Comparison of ENCODE assay signal across 23 mouse cellular contexts in genomic region chr19:55554295-55554694, GRCm38 (mm10).
DNase-seq lines count a peak whose midpoint lies in the region; ATAC-seq and TF ChIP-seq lines count a peak whose summit lies in the region.
"Had no signal": no experiment of that assay in that cellular context is flagged by ENCODE, and none has a peak within 500 bp of the region (broad histone marks: within the 10 kb centered on the region; RNA-seq: fewer than 3 reads in every experiment).

No protein-coding gene starts in this region.

- no peak for ATAC-seq in forebrain, embryonic 14.5 days
- ATAC-seq in liver, embryonic 11.5 days (replicated peaks; ENCODE audit: low FRiP score) = peak; percentile 64
- no peak for ATAC-seq in liver, postnatal 0 days
- ATAC-seq in neural tube, embryonic 15.5 days (ENCODE audit: low FRiP score) = 0 out of 2 replicates have a peak, but pooled peaks have one; percentile 38
- ATAC-seq: forebrain, embryonic 16.5 days; Patski had no signal

- H3K36me3 ChIP-seq in forebrain, embryonic 10.5 days (replicated peaks) = no peaks in the 10 kb centered on the region
- H3K36me3 ChIP-seq in forebrain, embryonic 14.5 days (ENCODE audit: control insufficient read depth, insufficient read depth, low read length) = no peaks in the 10 kb centered on the region
- H3K36me3 ChIP-seq in liver, embryonic 11.5 days (ENCODE audit: control insufficient read depth, insufficient read depth, low read length) = no peaks in the 10 kb centered on the region
- H3K36me3 ChIP-seq in liver, postnatal 0 days (replicated peaks; ENCODE audit: insufficient read depth, low read length) = no peaks in the 10 kb centered on the region
- H3K36me3 ChIP-seq in neural tube, embryonic 15.5 days = no peaks in the 10 kb centered on the region
- H3K36me3 ChIP-seq: forebrain, embryonic 12.5 days; heart, embryonic 12.5 days; heart, embryonic 15.5 days; hindbrain, embryonic 15.5 days had no signal

- peak overlapping the region; percentile 37; the same call in 1 of the 2 replicates for H3K27ac ChIP-seq in forebrain, embryonic 10.5 days
- H3K27ac ChIP-seq in forebrain, embryonic 14.5 days (ENCODE audit: low read depth, low read length) = no peak overlapping the region
- no peak overlapping the region for H3K27ac ChIP-seq in liver, embryonic 11.5 days (ENCODE audit: low read depth, low read length)
- H3K27ac ChIP-seq in liver, postnatal 0 days (ENCODE audit: low read depth) = no peak overlapping the region
- H3K27ac ChIP-seq in neural tube, embryonic 15.5 days (replicated peaks) = no peak overlapping the region
- H3K27ac ChIP-seq: forebrain, embryonic 12.5 days; heart, embryonic 15.5 days; hindbrain, embryonic 15.5 days had no signal

- no peak for DNase-seq in forebrain, embryonic 10.5 days (ENCODE audit: extremely low spot score, low spot score)
- no peak for DNase-seq in forebrain, embryonic 14.5 days (ENCODE audit: low spot score)
- no peak for DNase-seq in liver, embryonic 11.5 days (ENCODE audit: low spot score)
- DNase-seq in liver, postnatal 0 days = no peak
- DNase-seq in neural tube, embryonic 10.5 days (ENCODE audit: extremely low spot score, low spot score) = no peak
- no peak for DNase-seq in layer of hippocampus, adult 11-12 months (ENCODE audit: low spot score)
- DNase-seq in layer of hippocampus, adult 18-20 months (ENCODE audit: low spot score in 2 of 2) = no peak
- DNase-seq: adrenal gland, postnatal 10 days; adrenal gland, postnatal 36 days; cerebellum, adult 18-20 months; cerebellum, adult 9-10 months; cerebellum, postnatal 14 days; gastrocnemius, postnatal 25 days; heart, adult 18-20 months; heart, postnatal 10 days; heart, postnatal 36 days had no signal

- no peak overlapping the region for H3K9ac ChIP-seq in forebrain, embryonic 14.5 days (ENCODE audit: low read length)
- H3K9ac ChIP-seq in liver, embryonic 11.5 days (ENCODE audit: low read depth, low read length) = no peak overlapping the region
- H3K9ac ChIP-seq in liver, postnatal 0 days (replicated peaks) = no peak overlapping the region
- no peak overlapping the region for H3K9ac ChIP-seq in neural tube, embryonic 15.5 days (replicated peaks)
- H3K9ac ChIP-seq: forebrain, embryonic 12.5 days; heart, embryonic 12.5 days; heart, embryonic 15.5 days; hindbrain, embryonic 15.5 days had no signal

- no peak overlapping the region for H3K4me2 ChIP-seq in forebrain, embryonic 14.5 days (ENCODE audit: low read length)
- H3K4me2 ChIP-seq in liver, embryonic 11.5 days = no peak overlapping the region
- no peak overlapping the region for H3K4me2 ChIP-seq in liver, postnatal 0 days (ENCODE audit: low read depth, low read length)
- no peak overlapping the region for H3K4me2 ChIP-seq in neural tube, embryonic 15.5 days
- H3K4me2 ChIP-seq: forebrain, embryonic 12.5 days; heart, embryonic 12.5 days; heart, embryonic 15.5 days; hindbrain, embryonic 15.5 days had no signal

- TF ChIP-seq CTCF in liver, postnatal 0 days (IDR thresholded peaks at IDR 0.05; ENCODE audit: low read depth) = no peak

- no peak overlapping the region for H3K4me3 ChIP-seq in forebrain, embryonic 10.5 days
- no peak overlapping the region for H3K4me3 ChIP-seq in forebrain, embryonic 14.5 days (ENCODE audit: low read depth, low read length)
- H3K4me3 ChIP-seq in liver, embryonic 11.5 days (ENCODE audit: low read depth, low read length) = no peak overlapping the region
- no peak overlapping the region for H3K4me3 ChIP-seq in liver, postnatal 0 days (ENCODE audit: low read depth, low read length)
- H3K4me3 ChIP-seq in neural tube, embryonic 15.5 days (replicated peaks) = no peak overlapping the region
- H3K4me3 ChIP-seq: forebrain, embryonic 12.5 days; heart, embryonic 12.5 days; heart, embryonic 15.5 days; hindbrain, embryonic 15.5 days had no signal

- 57% methylated on average over 5 of the region's 5 CpGs for WGBS in forebrain, embryonic 10.5 days
- WGBS in forebrain, embryonic 14.5 days = 54% methylated on average over 5 of the region's 5 CpGs
- WGBS in liver, embryonic 11.5 days = 29% methylated on average over 5 of the region's 5 CpGs
- WGBS in liver, postnatal 0 days (ENCODE audit: insufficient replicate concordance) = 49% methylated on average over 5 of the region's 5 CpGs
- 65% methylated on average over 5 of the region's 5 CpGs for WGBS in neural tube, embryonic 15.5 days

- no peaks in the 10 kb centered on the region for H3K9me3 ChIP-seq in forebrain, embryonic 10.5 days
- H3K9me3 ChIP-seq in forebrain, embryonic 14.5 days (replicated peaks; ENCODE audit: control insufficient read depth, low read length) = no peaks in the 10 kb centered on the region
- no peaks in the 10 kb centered on the region for H3K9me3 ChIP-seq in liver, embryonic 11.5 days (ENCODE audit: control insufficient read depth, low read length)
- no peaks in the 10 kb centered on the region for H3K9me3 ChIP-seq in liver, postnatal 0 days (ENCODE audit: low read length)
- H3K9me3 ChIP-seq in neural tube, embryonic 15.5 days (replicated peaks) = no peaks in the 10 kb centered on the region
- H3K9me3 ChIP-seq: forebrain, embryonic 12.5 days; heart, embryonic 12.5 days; heart, embryonic 15.5 days; hindbrain, embryonic 15.5 days had no signal

- no peak for TF ChIP-seq EP300 in liver, postnatal 0 days (IDR thresholded peaks at IDR 0.05; ENCODE audit: low read depth)

- H3K27me3 ChIP-seq in forebrain, embryonic 10.5 days (ENCODE audit: poor library complexity, severe bottlenecking) = peaks cover 72% of the 10 kb centered on the region
- peaks cover 3% of the 10 kb centered on the region; the same call in 1 of the 2 replicates for H3K27me3 ChIP-seq in forebrain, embryonic 14.5 days (replicated peaks; ENCODE audit: control insufficient read depth, insufficient read depth, low read length)
- no peaks in the 10 kb centered on the region for H3K27me3 ChIP-seq in liver, embryonic 11.5 days (replicated peaks; ENCODE audit: control insufficient read depth, insufficient read depth, low read length)
- H3K27me3 ChIP-seq in liver, postnatal 0 days (ENCODE audit: insufficient read depth, low read length) = no peaks in the 10 kb centered on the region
- peaks cover 27% of the 10 kb centered on the region for H3K27me3 ChIP-seq in neural tube, embryonic 15.5 days (replicated peaks)
- H3K27me3 ChIP-seq: heart, embryonic 15.5 days; Patski had no signal

- H3K4me1 ChIP-seq in forebrain, embryonic 10.5 days = peaks cover 70% of the 10 kb centered on the region
- H3K4me1 ChIP-seq in forebrain, embryonic 14.5 days (ENCODE audit: control insufficient read depth, insufficient read depth, low read length) = peaks cover 7% of the 10 kb centered on the region; the same call in 1 of the 2 replicates
- peaks cover 44% of the 10 kb centered on the region for H3K4me1 ChIP-seq in liver, embryonic 11.5 days (replicated peaks; ENCODE audit: control insufficient read depth, insufficient read depth, low read length)
- H3K4me1 ChIP-seq in liver, postnatal 0 days (ENCODE audit: insufficient read depth) = peaks cover 26% of the 10 kb centered on the region
- H3K4me1 ChIP-seq in neural tube, embryonic 15.5 days = peaks cover 6% of the 10 kb centered on the region

Comparison
In these comparisons a context has a peak if more than half of its experiments do, and no peak if none do; other contexts are left out.
1. ATAC-seq: peak in liver, embryonic 11.5 days (single experiment) and neural tube, embryonic 15.5 days (single experiment); none in forebrain, embryonic 14.5 days (single experiment) and liver, postnatal 0 days (single experiment).